In the genomic region with DNA sequence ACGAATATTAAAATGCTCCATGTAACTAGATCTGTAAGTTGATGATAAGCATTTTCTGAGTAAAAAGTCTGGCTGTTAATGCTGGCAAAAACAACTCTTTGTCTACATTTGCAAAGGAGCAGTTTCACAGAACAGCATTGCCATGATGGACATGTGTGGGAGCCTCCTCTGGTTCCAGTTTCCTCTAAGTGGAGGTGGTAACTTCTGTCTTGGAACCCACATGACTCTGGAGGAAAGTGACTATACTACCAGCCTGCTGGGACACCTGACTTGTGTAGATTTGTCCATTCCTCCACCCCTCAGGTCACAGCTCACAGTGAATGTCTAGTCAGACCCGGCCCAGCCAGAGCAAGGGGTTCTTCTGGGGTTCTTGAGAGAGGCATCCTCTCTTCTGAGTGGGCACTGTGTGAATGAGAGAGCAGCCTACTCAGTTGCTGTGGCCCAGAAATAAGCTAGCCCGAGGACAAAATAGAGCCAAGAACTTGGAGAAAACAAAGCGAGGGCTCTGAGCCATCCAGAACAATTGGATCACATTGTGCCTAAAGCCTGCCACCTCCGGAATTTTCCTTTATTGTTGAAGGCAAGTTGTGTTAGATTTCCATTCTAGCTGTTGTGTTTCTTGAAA, we compare ENCODE assay signal across 25 mouse cellular contexts.
A peak's percentile ranks its signal among the peaks of the same experiment; 100 is the strongest.
DNase-seq lines count a peak whose midpoint lies in the region; ATAC-seq lines count a peak whose summit lies in the region.
"Had no signal": no experiment of that assay in that cellular context is flagged by ENCODE, and none has a peak within 500 bp of the region (broad histone marks: within the 10 kb centered on the region; RNA-seq: fewer than 3 reads in every experiment).

No protein-coding gene starts in this region.

- DNase-seq in layer of hippocampus, adult 11-12 months (ENCODE audit: low spot score): peak; percentile 60
- DNase-seq in layer of hippocampus, postnatal 25 days (ENCODE audit: extremely low spot score in 1 of 2, low spot score in 1 of 2): no peak
- peak; percentile 33 to 53 for DNase-seq in right cerebral cortex, adult 2 months (ENCODE audit: low spot score in 2 of 2)
- DNase-seq in right cerebral cortex, postnatal 4 days: no peak
- peak; percentile 59 for DNase-seq in layer of hippocampus, adult 9-11 months
- DNase-seq in right cerebral cortex, postnatal 36 days (ENCODE audit: low spot score in 2 of 2): peak; percentile 25 to 54
- no peak for DNase-seq in hindbrain, embryonic 11.5 days (ENCODE audit: low spot score)
- no peak for DNase-seq in lung, postnatal 14 days
- DNase-seq: adrenal gland, postnatal 25 days; cerebellum, adult 18-20 months; cerebellum, postnatal 14 days; forebrain, postnatal 0 days; gastrocnemius, postnatal 10 days; heart, adult 2 months; kidney, adult 9 months; kidney, postnatal 14 days; lung, postnatal 4 days; midbrain, embryonic 14.5 days had no signal

- no peaks in the 10 kb centered on the region for H3K9me3 ChIP-seq in hindbrain, embryonic 11.5 days (ENCODE audit: control insufficient read depth, low read length)
- H3K9me3 ChIP-seq: embryonic facial prominence, embryonic 12.5 days; intestine, embryonic 15.5 days; limb, embryonic 15.5 days; liver, embryonic 15.5 days; lung, embryonic 15.5 days had no signal

- H3K4me2 ChIP-seq in hindbrain, embryonic 11.5 days (replicated peaks; ENCODE audit: low read depth, low read length): no peak overlapping the region
- H3K4me2 ChIP-seq: embryonic facial prominence, embryonic 12.5 days; intestine, embryonic 15.5 days; limb, embryonic 15.5 days; liver, embryonic 15.5 days; lung, embryonic 15.5 days had no signal

- H3K27ac ChIP-seq in hindbrain, embryonic 11.5 days (ENCODE audit: low read depth, low read length): no peak overlapping the region
- H3K27ac ChIP-seq: embryonic facial prominence, embryonic 12.5 days; heart, adult 2 months; intestine, embryonic 15.5 days; limb, embryonic 15.5 days; liver, embryonic 15.5 days; lung, embryonic 15.5 days; stomach, postnatal 0 days had no signal

- 81% methylated on average over 5 of the region's 5 CpGs for WGBS in hindbrain, embryonic 11.5 days

- H3K4me3 ChIP-seq in hindbrain, embryonic 11.5 days (ENCODE audit: low read depth, low read length): no peak overlapping the region
- H3K4me3 ChIP-seq: embryonic facial prominence, embryonic 12.5 days; heart, adult 2 months; intestine, embryonic 15.5 days; limb, embryonic 15.5 days; liver, embryonic 15.5 days; lung, embryonic 15.5 days had no signal

- no peak for ATAC-seq in hindbrain, embryonic 11.5 days (ENCODE audit: low FRiP score)
- ATAC-seq: forebrain, postnatal 0 days; hindbrain, embryonic 16.5 days; intestine, embryonic 15.5 days had no signal

- no peaks in the 10 kb centered on the region for H3K4me1 ChIP-seq in hindbrain, embryonic 11.5 days (replicated peaks; ENCODE audit: control insufficient read depth, insufficient read depth, low read length)
- H3K4me1 ChIP-seq: embryonic facial prominence, embryonic 12.5 days; intestine, embryonic 15.5 days; limb, embryonic 15.5 days; liver, embryonic 15.5 days; lung, embryonic 15.5 days had no signal

- H3K27me3 ChIP-seq in hindbrain, embryonic 11.5 days (ENCODE audit: control insufficient read depth, insufficient read depth, low read length): no peaks in the 10 kb centered on the region
- H3K27me3 ChIP-seq: embryonic facial prominence, embryonic 12.5 days; intestine, embryonic 15.5 days; limb, embryonic 15.5 days; liver, embryonic 15.5 days; lung, embryonic 15.5 days had no signal

- H3K9ac ChIP-seq in hindbrain, embryonic 11.5 days (ENCODE audit: low read depth, low read length): no peak overlapping the region
- H3K9ac ChIP-seq: embryonic facial prominence, embryonic 12.5 days; forebrain, postnatal 0 days; intestine, embryonic 15.5 days; limb, embryonic 15.5 days; liver, embryonic 15.5 days; lung, embryonic 15.5 days had no signal

- no peaks in the 10 kb centered on the region for H3K36me3 ChIP-seq in hindbrain, embryonic 11.5 days (ENCODE audit: control insufficient read depth, insufficient read depth, low read length)
- H3K36me3 ChIP-seq: embryonic facial prominence, embryonic 12.5 days; intestine, embryonic 15.5 days; limb, embryonic 15.5 days; liver, embryonic 15.5 days; lung, embryonic 15.5 days had no signal

Comparison
In these comparisons a context has a peak if more than half of its experiments do, and no peak if none do; other contexts are left out.
1. DNase-seq: peak in layer of hippocampus, adult 11-12 months (single experiment), right cerebral cortex, adult 2 months (2 of 2), layer of hippocampus, adult 9-11 months (single experiment) and right cerebral cortex, postnatal 36 days (2 of 2); none in layer of hippocampus, postnatal 25 days (0 of 2), right cerebral cortex, postnatal 4 days (single experiment), hindbrain, embryonic 11.5 days (single experiment) and lung, postnatal 14 days (single experiment).